Mouse (Mus musculus): Measurements from ENCODE around the gene Tmem213. TPM values are rescaled to one million over a fixed set of nuclear protein-coding genes. Genes with fewer than 3 reads are reported as not detected.

Tmem213 gene
- polyA plus RNA-seq, 1 experiment from 2014 or later: not detected

DNA sequence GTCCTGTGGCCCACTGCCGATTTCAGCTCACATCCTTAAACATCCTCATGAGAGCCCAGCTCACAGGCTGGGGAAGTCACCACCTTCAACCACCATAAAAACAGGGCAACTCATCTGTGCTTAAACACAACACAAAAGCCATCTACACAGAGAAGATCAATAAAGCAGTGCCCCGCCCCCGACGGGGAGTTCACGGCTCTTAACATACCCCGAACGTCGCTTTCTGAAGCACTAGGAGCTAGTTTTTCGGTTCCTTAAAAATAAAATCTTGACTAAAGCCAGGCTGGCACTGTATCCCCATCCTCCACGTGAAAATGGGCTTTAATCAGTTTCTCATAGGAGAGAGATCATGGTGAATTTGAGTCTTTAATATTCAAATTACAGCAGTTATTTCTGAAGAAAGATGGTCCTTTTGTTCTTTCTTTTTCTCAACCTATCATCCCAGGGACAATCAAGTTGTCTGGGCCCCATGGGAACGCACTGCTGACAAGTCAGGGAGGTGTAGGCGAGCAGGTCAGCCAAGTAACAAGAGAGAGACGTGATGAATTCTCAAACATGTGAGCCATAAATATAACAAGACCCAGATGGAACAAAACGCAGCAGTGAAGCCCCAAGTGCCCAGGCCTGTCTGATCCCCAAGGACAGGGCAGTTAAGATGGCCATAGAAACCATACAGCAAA, 53.9 kb downstream of the Tmem213 start:
- H3K4me2 ChIP-seq (ENCODE audit: low read depth, low read length): no peak overlapping the region
- no peak overlapping the region for H3K4me3 ChIP-seq (ENCODE audit: low read depth, low read length)
- no peaks in the 10 kb centered on the region; the same call in 1 of the 2 replicates for H3K36me3 ChIP-seq (replicated peaks; ENCODE audit: control insufficient read depth, insufficient read depth, low read depth, low read length)
- no peak for DNase-seq (ENCODE audit: low spot score)
- no peak overlapping the region for H3K9ac ChIP-seq (replicated peaks; ENCODE audit: low read length)
- 75% methylated on average over 14 of the region's 14 CpGs for WGBS
- no peak for ATAC-seq (replicated peaks; ENCODE audit: insufficient number of reproducible peaks, low FRiP score, low TSS enrichment, low read depth)
- H3K4me1 ChIP-seq (ENCODE audit: control insufficient read depth, insufficient read depth, low read length): peaks cover 3% of the 10 kb centered on the region; the same call in 1 of the 2 replicates
- no peaks in the 10 kb centered on the region for H3K9me3 ChIP-seq (replicated peaks; ENCODE audit: control insufficient read depth, low read length)
- no peak overlapping the region for H3K27ac ChIP-seq (replicated peaks; ENCODE audit: low read depth, low read length)
- H3K27me3 ChIP-seq (ENCODE audit: control insufficient read depth, insufficient read depth, low read length): no peaks in the 10 kb centered on the region

DNA sequence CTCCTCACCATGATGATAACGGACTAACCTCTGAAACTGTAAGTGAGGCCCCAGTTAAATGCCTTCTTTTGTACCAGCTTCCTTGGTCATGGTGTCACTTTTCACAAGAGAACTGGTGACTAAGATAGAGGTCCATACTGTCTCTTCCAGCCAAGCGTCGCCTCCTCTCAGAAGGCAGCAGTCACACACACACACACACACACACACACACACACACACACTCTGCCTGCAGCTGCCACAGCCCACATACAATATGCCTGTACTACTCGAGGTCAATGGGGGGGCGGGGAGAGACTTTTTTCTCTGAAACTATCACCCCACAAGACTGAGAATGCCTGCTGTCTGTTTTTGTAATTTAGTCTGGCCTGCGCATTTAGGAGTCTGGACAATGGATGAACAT, 55.6 kb downstream of the Tmem213 start:
- peaks cover 3% of the 10 kb centered on the region; the same call in 1 of the 2 replicates for H3K4me1 ChIP-seq (ENCODE audit: control insufficient read depth, insufficient read depth, low read length)
- no peak overlapping the region for H3K4me2 ChIP-seq (ENCODE audit: low read depth, low read length)
- DNase-seq (ENCODE audit: low spot score): peak; percentile 23
- H3K36me3 ChIP-seq (replicated peaks; ENCODE audit: control insufficient read depth, insufficient read depth, low read depth, low read length): no peaks in the 10 kb centered on the region; the same call in 1 of the 2 replicates
- no peak overlapping the region for H3K4me3 ChIP-seq (ENCODE audit: low read depth, low read length)
- no peaks in the 10 kb centered on the region for H3K27me3 ChIP-seq (ENCODE audit: control insufficient read depth, insufficient read depth, low read length)
- H3K9ac ChIP-seq (replicated peaks; ENCODE audit: low read length): no peak overlapping the region
- WGBS: 77% methylated on average over 6 of the region's 6 CpGs
- ATAC-seq (replicated peaks; ENCODE audit: insufficient number of reproducible peaks, low FRiP score, low TSS enrichment, low read depth): no peak
- no peak overlapping the region for H3K27ac ChIP-seq (replicated peaks; ENCODE audit: low read depth, low read length)
- no peaks in the 10 kb centered on the region for H3K9me3 ChIP-seq (replicated peaks; ENCODE audit: control insufficient read depth, low read length)

DNA sequence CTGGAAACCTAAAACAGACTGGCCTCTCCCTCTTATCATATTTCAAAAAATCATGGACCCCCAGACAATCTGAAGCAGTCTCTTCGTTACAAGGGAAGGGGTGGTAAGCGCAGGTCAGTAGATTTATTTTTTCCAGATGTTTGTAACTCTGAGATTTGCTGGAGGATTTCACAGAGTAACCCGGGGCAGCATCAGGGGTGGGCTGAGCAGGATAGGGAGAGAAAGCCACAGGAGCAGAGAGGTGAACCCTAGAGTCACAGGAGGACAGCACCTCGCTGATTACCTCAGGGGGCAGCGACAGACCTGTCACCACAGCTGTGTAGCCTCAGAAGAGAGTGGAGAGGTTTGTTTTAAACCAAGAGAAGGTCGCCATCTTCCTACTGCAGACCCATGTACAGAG, 56.3 kb downstream of the Tmem213 start:
- Histone ChIP-seq H3K4me3 (ENCODE audit: low read depth, low read length) (no peak overlapping the region), H3K9ac (replicated peaks; ENCODE audit: low read length) (no peak overlapping the region), H3K27me3 (ENCODE audit: control insufficient read depth, insufficient read depth, low read length) (no peaks in the 10 kb centered on the region), H3K9me3 (replicated peaks; ENCODE audit: control insufficient read depth, low read length) (no peaks in the 10 kb centered on the region), H3K4me1 (ENCODE audit: control insufficient read depth, insufficient read depth, low read length) (peaks cover 3% of the 10 kb centered on the region; the same call in 1 of the 2 replicates), H3K36me3 (replicated peaks; ENCODE audit: control insufficient read depth, insufficient read depth, low read depth, low read length) (no peaks in the 10 kb centered on the region; the same call in 1 of the 2 replicates), H3K27ac (replicated peaks; ENCODE audit: low read depth, low read length) (peak overlapping the region; percentile 72), H3K4me2 (ENCODE audit: low read depth, low read length) (no peak overlapping the region)
- 28% methylated on average over 6 of the region's 6 CpGs for WGBS
- DNase-seq (ENCODE audit: low spot score) (peak; percentile 76), ATAC-seq (replicated peaks; ENCODE audit: insufficient number of reproducible peaks, low FRiP score, low TSS enrichment, low read depth) (peak; percentile 35; the same call in 1 of the 2 replicates)

Other genes starting within 250 kb of the Tmem213 start
- gene Trim24, start 238.4 kb upstream of the Tmem213 start, polyA plus RNA-seq (2014; fragmentation: Nextera tagmentation; extraction: Ambion mirVana): 35.5 and 39.7 TPM in 2 replicates
- gene Svopl, start 62.3 kb upstream of the Tmem213 start, polyA plus RNA-seq (2014; fragmentation: Nextera tagmentation; extraction: Ambion mirVana): 1.9 and 2.0 TPM in 2 replicates
- not detected in 2 replicates for gene Atp6v0a4, start 15.3 kb downstream of the Tmem213 start, polyA plus RNA-seq (2014; fragmentation: Nextera tagmentation; extraction: Ambion mirVana)
- 8.8 and 10.2 TPM in 2 replicates for gene D630045J12Rik, start 144.8 kb downstream of the Tmem213 start, polyA plus RNA-seq (2014; fragmentation: Nextera tagmentation; extraction: Ambion mirVana)
- 16.3 and 19.4 TPM in 2 replicates for gene Zc3hav1l, start 190.0 kb downstream of the Tmem213 start, polyA plus RNA-seq (2014; fragmentation: Nextera tagmentation; extraction: Ambion mirVana)
- gene Zc3hav1, start 245.3 kb downstream of the Tmem213 start, polyA plus RNA-seq (2014; fragmentation: Nextera tagmentation; extraction: Ambion mirVana): 1.6 and 1.8 TPM in 2 replicates